Mouse (Mus musculus) embryo, embryonic 9.5 days (tissue): ENCODE data around the gene Lrrc8a.

Experiments
- DNase-seq: peaks from one replicate; pipeline ENCODE4 v3.0.0-alpha.2; 2017; ENCODE audit errors: extremely low spot score

Lrrc8a gene

GRCm38 (mm10) chr2:30306087-30306486 lies 68.6 kb downstream of the Lrrc8a start:
- no peak for DNase-seq

- DNase-seq: no peak
These were observed 71.8 kb downstream of the Lrrc8a start for GRCm38 (mm10) chr2:30309351-30309750.

- DNase-seq: no peak
These were observed 74.0 kb downstream of the Lrrc8a start for GRCm38 (mm10) chr2:30311481-30311880.
